Mouse (Mus musculus) neural tube, embryonic 14.5 days (tissue): Measurements from ENCODE around the gene Vgll3. TPM values are rescaled to one million over a fixed set of nuclear protein-coding genes. Genes with fewer than 3 reads are reported as not detected.

ENCODE experiments used
- ATAC-seq: fragments of 200-750 bp; cut with Nextera tagmentation; 2 replicates; pipeline ENCODE4 v1.8.0; 2017; ENCODE audit warnings: low read depth, mild to moderate bottlenecking, moderate TSS enrichment, moderate library complexity
- H3K27ac ChIP-seq: fragments of 300-500 bp; sonication (generic); 2 replicates; pipeline ENCODE4 v1.5.1; 2014; ENCODE audit warnings: low read depth, mild to moderate bottlenecking, control low read depth, low read length, moderate library complexity, mixed read lengths
- H3K27me3 ChIP-seq: fragments of 300-500 bp; sonication (generic); 2 replicates; pipeline ENCODE4 v1.6.1; 2014; ENCODE audit warnings: low read length; ENCODE audit not compliant: control insufficient read depth, insufficient read depth
- H3K36me3 ChIP-seq: fragments of 300-500 bp; sonication (generic); 2 replicates; pipeline ENCODE4 v1.6.1; 2014; ENCODE audit warnings: low read length, mixed read lengths; ENCODE audit not compliant: control insufficient read depth, insufficient read depth
- H3K4me1 ChIP-seq: fragments of 300-500 bp; sonication (generic); 2 replicates; pipeline ENCODE4 v1.6.1; 2014; ENCODE audit warnings: low read length; ENCODE audit not compliant: control insufficient read depth, insufficient read depth
- H3K4me2 ChIP-seq: fragments of 300-500 bp; sonication (generic); 2 replicates; pipeline ENCODE4 v1.6.1; 2014; ENCODE audit warnings: mild to moderate bottlenecking, low read depth, low read length, control low read depth
- H3K4me3 ChIP-seq: fragments of 300-500 bp; sonication (generic); 2 replicates; pipeline ENCODE4 v1.5.1; 2014; ENCODE audit warnings: low read depth, low read length, control low read depth, mixed read lengths
- H3K9ac ChIP-seq: fragments of 300-500 bp; sonication (generic); replicated peaks from 2 replicates; pipeline ENCODE4 v1.6.1; 2014; ENCODE audit warnings: low read depth, mild to moderate bottlenecking, control low read depth, low read length, mixed read lengths
- H3K9me3 ChIP-seq: fragments of 300-500 bp; sonication (generic); 2 replicates; pipeline ENCODE4 v1.6.1; 2016; ENCODE audit warnings: low read length; ENCODE audit not compliant: control insufficient read depth
- WGBS: fragments of 180-500 bp; shearing (Covaris S2); extraction: QIAGEN DNeasy Blood & Tissue Kit; methylation state at CpG from one replicate; pipeline ENCODE4 v1.1.7; 2014; 5-methylcytosine and 5-hydroxymethylcytosine counted together
- polyA plus RNA-seq: library from polyadenylated mRNA; unstranded; fragments of >200 nt; fragmentation: Nextera tagmentation; extraction: Ambion mirVana; gene quantifications from 2 replicates; pipeline ENCODE4 v1.2.1, GENCODE M21; 2014

The Vgll3 gene
- polyA plus RNA-seq = 6.8 and 7.5 TPM in 2 replicates

DNA sequence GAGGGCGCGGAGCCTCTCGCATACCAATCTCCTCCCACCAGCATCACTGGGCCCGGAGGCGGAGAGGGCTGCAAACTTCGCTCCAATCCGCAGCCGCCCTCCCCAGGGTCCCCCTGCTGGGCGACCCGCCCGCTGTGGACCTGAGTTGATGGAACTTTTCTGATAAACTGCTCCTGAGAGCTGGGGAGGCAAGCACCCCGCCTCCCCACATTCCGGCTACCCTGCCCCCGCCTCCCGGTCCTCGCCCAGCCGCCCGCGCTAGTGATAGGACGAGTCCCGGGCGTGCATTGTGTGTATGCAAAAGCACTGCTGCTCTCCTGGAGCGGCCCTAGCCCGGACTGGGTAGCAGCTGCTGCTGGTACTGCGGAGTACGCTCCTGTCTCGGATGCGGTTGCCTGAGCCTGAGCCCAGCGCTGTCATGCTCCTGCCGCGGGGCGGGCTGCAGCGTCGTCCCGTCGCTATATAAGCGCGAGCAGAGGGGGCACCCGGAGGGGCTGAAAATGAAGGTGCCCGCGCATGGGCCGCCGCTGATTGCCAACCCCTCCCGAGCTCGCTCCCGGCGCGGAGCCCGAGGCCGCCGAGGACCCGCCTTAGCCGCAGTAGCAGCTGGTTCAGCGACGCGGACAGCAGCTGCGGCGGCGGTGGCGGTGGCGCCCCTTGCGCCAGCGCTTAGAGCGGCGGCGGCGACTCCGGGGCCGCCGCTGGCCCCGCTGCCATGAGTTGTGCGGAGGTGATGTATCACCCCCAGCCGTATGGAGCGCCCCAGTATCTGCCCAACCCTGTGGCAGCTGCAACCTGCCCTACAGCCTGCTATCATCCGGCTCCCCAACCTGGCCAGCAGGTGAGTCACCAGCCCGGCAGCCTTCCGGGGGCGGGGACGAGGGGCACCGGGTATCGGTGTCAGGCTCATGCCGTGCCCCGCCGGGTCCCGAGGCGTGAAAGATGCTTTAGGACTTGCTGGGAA is at the start of gene Vgll3:
Gene Vgll3, plus strand, starts transcription at position 340 of the 964 bp plus-strand sequence.
- H3K36me3 ChIP-seq = no peaks in the 10 kb centered on the region
- H3K27ac ChIP-seq = peak within 1 kb of the TSS; percentile 78
- peak within 1 kb of the TSS; percentile 70 for H3K9ac ChIP-seq
- under 1% methylated on average over 79 of the region's 86 CpGs for WGBS
- peak; percentile 100 for ATAC-seq
- H3K4me2 ChIP-seq = peak within 1 kb of the TSS; percentile 92
- peaks cover 5% of the 10 kb centered on the region; the same call in 1 of the 2 replicates for H3K4me1 ChIP-seq
- no peaks in the 10 kb centered on the region for H3K27me3 ChIP-seq
- H3K9me3 ChIP-seq = no peaks in the 10 kb centered on the region
- H3K4me3 ChIP-seq = peak within 1 kb of the TSS; percentile 72

DNA sequence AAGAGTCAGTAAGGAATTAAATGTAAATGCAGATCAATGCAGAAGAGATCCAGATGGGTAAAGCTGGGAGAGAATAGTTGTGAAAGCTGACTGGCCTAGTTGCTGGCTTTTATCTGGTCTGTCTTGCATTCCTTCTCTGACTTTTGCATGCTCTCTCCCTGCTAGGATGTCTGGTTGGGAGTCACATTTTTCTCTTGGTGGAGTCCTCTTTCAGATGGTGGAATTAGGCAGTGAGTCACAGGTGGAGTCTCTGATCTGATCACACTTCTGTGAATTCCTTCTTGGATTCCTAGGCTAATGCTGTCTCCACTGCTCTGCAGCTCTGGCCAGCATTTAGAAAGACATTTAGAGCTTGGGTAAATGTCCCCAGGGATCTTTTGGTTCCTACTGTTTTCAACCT is 49.1 kb upstream of the Vgll3 start:
- Histone ChIP-seq H3K9me3 (no peaks in the 10 kb centered on the region), H3K4me3 (no peak overlapping the region), H3K36me3 (no peaks in the 10 kb centered on the region), H3K9ac (no peak overlapping the region), H3K4me1 (no peaks in the 10 kb centered on the region), H3K27me3 (no peaks in the 10 kb centered on the region), H3K4me2 (no peak overlapping the region), H3K27ac (no peak overlapping the region)
- ATAC-seq = no peak

DNA sequence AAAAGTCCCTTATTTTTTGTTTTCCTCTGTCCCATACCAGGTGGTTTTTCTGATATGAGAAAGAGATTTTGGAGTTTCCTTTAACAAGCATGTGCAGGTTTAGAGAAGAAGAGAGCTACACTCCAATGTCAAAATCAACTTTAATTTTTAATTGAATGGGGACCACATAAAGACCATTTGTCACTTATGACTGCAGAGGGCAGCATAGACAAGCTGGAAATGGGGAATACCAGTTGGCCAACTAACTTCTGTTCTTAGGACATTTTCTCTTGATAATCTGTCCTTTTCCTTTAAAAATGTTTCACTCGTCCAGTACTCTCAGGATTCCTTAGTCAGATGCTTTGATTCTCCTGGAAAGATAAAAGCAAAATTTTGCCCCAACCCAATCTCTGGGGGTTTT is 29.1 kb upstream of the Vgll3 start:
- Histone ChIP-seq H3K4me1 (no peaks in the 10 kb centered on the region), H3K4me2 (no peak overlapping the region), H3K27ac (no peak overlapping the region), H3K9ac (no peak overlapping the region), H3K27me3 (no peaks in the 10 kb centered on the region), H3K4me3 (no peak overlapping the region), H3K9me3 (no peaks in the 10 kb centered on the region), H3K36me3 (no peaks in the 10 kb centered on the region)
- no peak for ATAC-seq
- 69% methylated on average over 1 of the region's 1 CpGs for WGBS

DNA sequence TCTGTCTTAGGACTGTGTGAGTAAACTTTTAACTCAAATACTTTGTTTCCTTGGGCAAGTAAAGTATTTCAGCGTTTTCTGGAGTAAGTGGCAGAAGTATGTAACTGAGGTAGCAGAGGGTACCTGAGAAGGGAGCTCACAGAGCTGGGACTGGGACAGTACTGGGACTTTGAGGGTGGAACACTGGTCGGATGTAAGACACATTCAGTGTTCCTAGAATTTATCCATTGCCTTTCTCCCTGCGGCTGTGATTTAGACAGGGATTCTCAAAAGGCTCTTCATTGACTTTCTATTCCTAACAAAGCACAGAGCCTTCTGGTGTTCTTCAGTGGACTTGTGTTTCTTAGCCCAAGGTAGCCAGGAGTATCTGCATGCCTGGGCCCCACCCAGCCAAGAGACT is 1.0 kb downstream of the Vgll3 start:
- peak overlapping the region; percentile 92 for H3K4me2 ChIP-seq
- no peak overlapping the region for H3K27ac ChIP-seq
- peak overlapping the region; percentile 72 for H3K4me3 ChIP-seq
- H3K9me3 ChIP-seq = no peaks in the 10 kb centered on the region
- H3K27me3 ChIP-seq = no peaks in the 10 kb centered on the region
- WGBS = 23% methylated on average over 3 of the region's 3 CpGs
- H3K36me3 ChIP-seq = no peaks in the 10 kb centered on the region
- no peak for ATAC-seq
- peak overlapping the region; percentile 70 for H3K9ac ChIP-seq
- H3K4me1 ChIP-seq = peaks cover 5% of the 10 kb centered on the region; the same call in 1 of the 2 replicates

DNA sequence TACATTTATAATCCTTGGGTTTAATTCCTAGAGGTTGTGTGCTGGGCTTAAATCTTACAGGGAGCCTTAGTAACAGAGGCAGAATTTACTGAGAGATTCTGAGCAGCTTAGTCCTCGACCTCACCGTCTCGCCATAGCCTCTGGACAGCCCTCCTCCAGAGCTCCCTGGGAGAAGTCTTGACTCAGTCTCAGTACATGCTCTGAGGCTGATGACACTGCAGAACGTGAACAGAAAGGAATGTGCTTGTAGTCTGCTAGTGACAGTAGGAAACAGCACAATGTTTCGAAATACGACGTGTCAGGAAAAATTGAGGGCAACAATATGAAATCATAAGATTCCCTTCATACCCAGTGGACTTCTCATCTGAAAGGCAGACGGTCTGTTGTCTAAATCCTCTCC is 3.7 kb downstream of the Vgll3 start:
- Histone ChIP-seq H3K9me3 (no peaks in the 10 kb centered on the region), H3K36me3 (no peaks in the 10 kb centered on the region), H3K4me3 (no peak overlapping the region), H3K27me3 (no peaks in the 10 kb centered on the region), H3K27ac (no peak overlapping the region), H3K9ac (no peak overlapping the region), H3K4me1 (peaks cover 5% of the 10 kb centered on the region; the same call in 1 of the 2 replicates), H3K4me2 (peak overlapping the region; percentile 2; the same call in 1 of the 2 replicates)
- 81% methylated on average over 8 of the region's 8 CpGs for WGBS
- ATAC-seq = no peak

DNA sequence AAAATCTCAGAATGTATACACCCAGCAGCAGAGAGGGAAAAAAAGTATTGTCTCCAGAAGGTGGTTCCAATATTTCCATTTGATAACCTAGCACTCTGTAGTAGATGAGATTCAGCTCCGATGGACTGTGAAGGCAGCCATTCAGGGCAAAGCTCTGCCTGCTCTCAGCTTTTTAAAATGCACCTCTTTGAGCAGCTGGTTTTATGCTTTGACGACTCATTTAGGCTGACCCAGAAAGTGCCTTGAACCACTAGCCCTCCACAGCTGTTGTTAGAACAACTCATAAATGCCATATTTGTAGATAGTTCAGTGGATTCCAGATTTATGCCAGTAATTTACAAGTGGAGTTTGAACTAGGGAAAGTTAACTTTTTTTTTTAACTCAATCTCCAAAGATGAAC is 5.7 kb downstream of the Vgll3 start:
- Histone ChIP-seq H3K4me1 (no peaks in the 10 kb centered on the region), H3K9ac (no peak overlapping the region), H3K27ac (no peak overlapping the region), H3K27me3 (no peaks in the 10 kb centered on the region), H3K4me3 (no peak overlapping the region), H3K36me3 (no peaks in the 10 kb centered on the region), H3K4me2 (no peak overlapping the region), H3K9me3 (no peaks in the 10 kb centered on the region)
- 26% methylated on average over 2 of the region's 2 CpGs for WGBS
- ATAC-seq = no peak

DNA sequence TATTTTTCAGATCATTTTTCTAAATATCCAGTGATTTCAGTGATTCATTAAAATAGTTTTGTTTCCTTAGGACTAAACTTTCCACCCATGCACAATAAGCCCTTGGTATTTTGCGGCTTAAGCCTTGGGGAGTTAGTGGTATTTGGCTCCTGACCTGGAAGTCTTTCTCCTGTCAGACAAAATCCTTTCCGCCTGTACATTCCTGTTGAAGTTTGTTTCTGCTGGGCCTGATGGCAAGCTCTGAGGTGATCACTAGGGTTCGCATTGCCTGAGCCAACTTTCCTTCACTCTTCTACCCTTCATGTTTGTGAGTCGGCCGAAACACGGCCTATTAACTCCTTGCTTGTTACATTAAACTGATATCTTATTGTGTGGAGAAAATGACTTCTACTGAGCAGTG is 8.7 kb downstream of the Vgll3 start:
- H3K4me1 ChIP-seq = no peaks in the 10 kb centered on the region
- H3K9ac ChIP-seq = no peak overlapping the region
- no peak overlapping the region for H3K4me2 ChIP-seq
- no peaks in the 10 kb centered on the region for H3K27me3 ChIP-seq
- H3K36me3 ChIP-seq = no peaks in the 10 kb centered on the region
- no peaks in the 10 kb centered on the region for H3K9me3 ChIP-seq
- 92% methylated on average over 6 of the region's 6 CpGs for WGBS
- ATAC-seq = no peak
- no peak overlapping the region for H3K4me3 ChIP-seq
- H3K27ac ChIP-seq = no peak overlapping the region

DNA sequence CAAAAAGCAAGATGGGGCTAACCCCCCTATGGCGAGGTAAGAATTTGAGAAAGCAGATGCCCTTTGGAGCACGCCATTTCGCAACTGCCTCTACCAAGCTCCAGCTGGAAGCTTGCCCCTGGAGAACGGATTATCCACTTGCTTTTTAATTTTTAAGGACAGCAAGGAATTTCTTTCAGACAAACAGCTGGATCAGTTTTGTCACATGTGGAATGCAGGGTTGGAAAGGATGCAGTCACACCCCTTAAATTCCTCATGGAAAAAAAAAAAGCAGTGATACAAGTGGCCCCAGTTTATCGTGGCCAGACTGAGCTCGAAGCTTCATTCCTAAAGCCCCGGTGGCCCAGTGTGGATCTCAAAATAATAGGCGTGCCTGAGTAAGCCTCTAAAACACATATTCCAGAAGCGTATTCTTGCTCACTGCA is 13.1 kb downstream of the Vgll3 start:
- Histone ChIP-seq H3K4me3 (no peak overlapping the region), H3K27ac (no peak overlapping the region), H3K4me2 (no peak overlapping the region), H3K36me3 (no peaks in the 10 kb centered on the region), H3K4me1 (no peaks in the 10 kb centered on the region), H3K9me3 (no peaks in the 10 kb centered on the region), H3K9ac (no peak overlapping the region), H3K27me3 (no peaks in the 10 kb centered on the region)
- no peak for ATAC-seq
- 89% methylated on average over 9 of the region's 9 CpGs for WGBS

DNA sequence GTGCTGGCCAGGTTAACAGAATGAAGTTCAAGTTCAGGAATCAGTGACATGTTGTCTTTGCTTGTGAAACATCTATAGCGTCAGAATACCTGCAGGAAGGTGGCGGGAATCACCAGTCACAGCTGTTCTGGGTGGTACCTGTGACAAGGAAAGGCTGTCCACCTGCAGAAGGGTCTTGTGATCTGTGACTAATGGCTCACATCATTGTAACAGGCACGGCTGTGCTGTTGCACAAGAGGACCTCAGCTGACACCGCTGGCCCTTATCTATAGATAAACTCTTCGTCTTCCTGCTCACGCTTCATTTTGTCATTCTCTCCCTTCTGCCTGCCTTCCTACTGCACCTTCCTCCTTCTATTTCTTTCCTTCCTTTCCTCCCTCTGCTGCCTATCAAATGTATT is 14.0 kb downstream of the Vgll3 start:
- Histone ChIP-seq H3K36me3 (no peaks in the 10 kb centered on the region), H3K4me1 (no peaks in the 10 kb centered on the region), H3K9me3 (no peaks in the 10 kb centered on the region), H3K27me3 (no peaks in the 10 kb centered on the region), H3K4me3 (no peak overlapping the region), H3K4me2 (no peak overlapping the region), H3K27ac (no peak overlapping the region), H3K9ac (no peak overlapping the region)
- WGBS = 94% methylated on average over 6 of the region's 6 CpGs
- no peak for ATAC-seq
